Mouse (Mus musculus): ENCODE measurements around the gene 1700001K19Rik. TPM values are rescaled to one million over a fixed set of nuclear protein-coding genes. Genes with fewer than 3 reads are reported as not detected.
A peak's percentile ranks its signal among the peaks of the same experiment; 100 is the strongest.
"Not testable (repeated sequence)": the region's sequence is repeated elsewhere in the genome, so short reads cannot be mapped to it uniquely, and the experiment has no call there.

The 1700001K19Rik gene
- polyA plus RNA-seq, 1 experiment: not detected

DNA sequence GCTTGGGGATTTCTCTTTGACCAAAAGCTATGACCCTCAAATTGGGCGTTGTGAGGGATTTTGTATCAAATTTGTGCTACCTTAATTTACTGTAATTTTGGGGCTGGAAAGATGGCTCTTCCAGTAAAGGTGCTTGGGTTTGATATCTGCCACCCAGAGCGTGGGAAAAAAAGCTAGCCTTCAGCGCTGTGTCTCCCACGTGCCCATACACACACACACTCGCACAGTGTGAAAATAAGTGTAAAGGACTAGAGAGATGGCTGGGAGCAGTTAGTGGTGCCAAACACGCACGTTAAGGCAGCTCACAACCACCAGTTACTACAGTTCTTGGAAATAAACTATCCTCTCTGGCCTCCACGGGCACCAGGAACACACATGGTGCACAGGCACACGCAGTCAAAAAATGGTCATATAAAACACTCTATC, 14.6 kb upstream of the 1700001K19Rik start:
- WGBS: 41% methylated on average over 9 of the region's 9 CpGs
- DNase-seq (ENCODE audit: low read depth, low spot score): no peak

DNA sequence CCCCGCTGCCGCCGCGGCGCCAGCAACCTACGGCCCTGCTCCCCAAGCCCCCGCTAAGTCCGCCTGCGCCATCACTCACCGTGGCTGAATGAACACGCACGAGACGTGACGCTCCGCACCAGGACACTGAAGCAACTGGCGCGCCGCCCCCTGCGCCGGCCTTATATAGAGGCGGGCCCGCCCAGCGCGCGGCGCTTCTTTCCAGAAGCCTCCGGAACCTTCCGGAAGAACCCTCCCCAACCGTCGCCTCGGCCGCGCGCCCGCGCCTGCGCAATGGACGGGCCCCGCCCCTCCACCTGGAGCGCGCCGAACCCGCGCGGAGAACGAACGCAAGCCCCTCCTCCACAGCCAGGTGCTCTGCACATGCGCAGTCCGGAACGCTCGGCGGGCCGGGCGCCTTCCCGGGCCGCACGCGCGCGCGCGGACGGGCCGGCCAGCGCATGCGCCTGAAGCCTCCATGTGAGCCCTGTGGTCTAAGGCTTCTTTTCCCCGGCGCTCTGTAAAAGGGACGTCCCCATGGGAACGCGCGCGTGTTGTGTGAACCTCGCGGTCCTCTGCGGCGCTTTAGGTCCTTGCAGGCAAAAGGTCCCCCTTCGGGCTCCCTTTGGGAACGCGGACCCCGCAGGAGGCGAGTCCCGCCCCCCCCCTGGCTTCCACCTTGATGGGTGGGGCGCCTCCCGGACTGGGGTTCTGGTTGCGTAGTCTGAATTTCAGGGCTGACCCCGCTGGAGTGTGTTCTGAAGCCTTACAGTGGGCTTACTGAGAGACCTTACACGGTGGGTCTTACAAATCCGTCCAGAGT, 14.0 kb upstream of the 1700001K19Rik start:
- WGBS: 1% methylated on average over 89 of the region's 89 CpGs
- DNase-seq (ENCODE audit: low read depth, low spot score): peak; percentile 73

DNA sequence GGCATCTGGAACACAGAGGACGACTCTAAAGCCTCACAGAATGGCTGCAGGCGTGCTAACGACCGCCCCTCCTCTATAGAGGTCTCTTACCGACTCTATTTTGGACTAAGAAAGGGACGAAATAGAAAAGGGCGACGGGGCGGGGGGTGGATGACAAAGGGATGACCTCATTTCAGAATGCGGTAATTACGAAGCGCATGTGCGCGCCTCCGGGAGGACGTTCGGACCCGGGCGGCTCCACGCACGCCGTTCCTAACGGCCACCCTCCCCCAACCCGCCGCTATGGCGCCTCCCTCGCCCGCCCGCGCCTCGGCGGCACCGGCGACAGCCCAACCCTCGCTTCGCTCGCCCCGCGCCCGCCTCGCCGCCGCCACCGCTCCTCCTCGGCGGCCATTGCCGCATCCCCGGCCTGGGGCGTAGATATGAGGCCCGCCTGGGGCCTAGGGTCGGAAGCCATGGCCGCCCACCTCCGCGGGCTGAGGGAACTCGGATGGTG, 13.3 kb upstream of the 1700001K19Rik start:
- DNase-seq (ENCODE audit: low read depth, low spot score): no peak
- WGBS: under 1% methylated on average over 55 of the region's 55 CpGs

DNA sequence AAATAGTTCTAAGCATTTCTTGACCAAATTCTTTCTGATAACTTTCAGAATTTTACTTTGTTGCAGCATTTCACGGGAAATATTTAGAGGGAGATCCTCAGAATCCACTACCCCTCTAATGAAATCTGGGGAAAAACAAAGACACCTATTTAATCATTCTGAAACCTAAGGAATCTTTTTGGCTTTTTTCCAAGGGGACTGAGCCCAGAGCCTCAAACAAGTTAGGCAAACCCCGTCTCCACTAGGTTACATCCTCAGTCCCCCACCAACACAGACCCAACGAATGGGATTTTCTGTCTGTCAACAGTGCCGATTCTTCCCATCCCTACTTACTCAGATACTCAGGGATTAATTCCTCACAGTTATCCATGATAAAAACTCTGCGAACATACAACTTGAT, 11.0 kb upstream of the 1700001K19Rik start:
- WGBS: 66% methylated on average over 5 of the region's 5 CpGs
- not testable (repeated sequence) for DNase-seq (ENCODE audit: low read depth, low spot score)

DNA sequence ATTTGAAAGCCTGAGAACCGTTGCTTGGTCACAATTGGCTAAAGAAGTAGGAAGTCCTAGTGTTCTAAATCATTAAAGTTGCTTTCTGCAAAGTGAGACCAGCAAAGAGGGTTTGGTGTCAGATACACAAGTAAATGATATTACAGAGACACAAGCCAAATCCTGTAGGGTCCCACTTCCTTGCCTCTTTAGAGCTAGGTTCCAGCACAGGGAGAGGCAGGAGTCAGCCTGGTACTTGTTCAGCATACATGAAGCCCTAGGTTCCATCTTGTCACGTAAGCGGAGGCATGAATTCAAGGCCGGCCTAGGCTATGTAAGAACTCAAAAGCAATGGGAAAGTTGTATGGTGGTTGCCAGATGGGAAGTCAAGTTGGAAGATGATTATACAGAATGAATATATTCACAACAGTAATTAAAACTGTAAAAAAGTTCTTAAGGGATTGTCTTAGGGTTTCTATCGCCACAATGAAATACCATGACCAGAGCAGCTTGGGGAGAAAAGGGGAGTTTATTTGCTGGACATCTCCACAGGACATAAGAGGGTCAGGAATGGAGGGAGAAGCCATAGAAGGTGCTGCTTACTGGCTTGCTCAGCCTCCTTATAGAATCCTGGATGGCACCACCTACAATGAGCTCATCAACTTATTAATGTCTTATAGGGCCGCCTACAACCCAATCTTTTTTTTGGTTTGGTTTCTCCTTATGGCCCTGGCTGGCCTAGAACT, 7.7 kb upstream of the 1700001K19Rik start:
- no peak for DNase-seq (ENCODE audit: low read depth, low spot score)
- 85% methylated on average over 6 of the region's 6 CpGs for WGBS

DNA sequence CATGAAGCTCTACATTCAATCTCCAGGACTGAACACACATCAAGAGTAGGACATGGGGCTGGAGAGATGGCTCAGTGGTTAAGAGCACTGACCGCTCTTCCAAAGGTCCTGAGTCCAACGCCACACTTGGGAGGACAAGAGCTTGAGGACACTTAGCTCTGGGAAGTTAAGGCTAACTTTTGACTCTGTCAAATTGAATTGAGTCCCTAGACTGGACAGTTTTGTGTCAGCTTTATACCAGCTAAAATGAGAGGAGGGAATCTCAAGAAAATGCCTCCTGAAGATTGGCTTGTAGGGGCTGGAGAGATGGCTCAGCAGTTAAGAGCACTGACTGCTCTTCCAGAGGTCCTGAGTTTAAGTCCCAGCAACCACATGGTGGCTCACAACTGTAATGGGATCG, 6.5 kb upstream of the 1700001K19Rik start:
- DNase-seq (ENCODE audit: low read depth, low spot score): not testable (repeated sequence)

DNA sequence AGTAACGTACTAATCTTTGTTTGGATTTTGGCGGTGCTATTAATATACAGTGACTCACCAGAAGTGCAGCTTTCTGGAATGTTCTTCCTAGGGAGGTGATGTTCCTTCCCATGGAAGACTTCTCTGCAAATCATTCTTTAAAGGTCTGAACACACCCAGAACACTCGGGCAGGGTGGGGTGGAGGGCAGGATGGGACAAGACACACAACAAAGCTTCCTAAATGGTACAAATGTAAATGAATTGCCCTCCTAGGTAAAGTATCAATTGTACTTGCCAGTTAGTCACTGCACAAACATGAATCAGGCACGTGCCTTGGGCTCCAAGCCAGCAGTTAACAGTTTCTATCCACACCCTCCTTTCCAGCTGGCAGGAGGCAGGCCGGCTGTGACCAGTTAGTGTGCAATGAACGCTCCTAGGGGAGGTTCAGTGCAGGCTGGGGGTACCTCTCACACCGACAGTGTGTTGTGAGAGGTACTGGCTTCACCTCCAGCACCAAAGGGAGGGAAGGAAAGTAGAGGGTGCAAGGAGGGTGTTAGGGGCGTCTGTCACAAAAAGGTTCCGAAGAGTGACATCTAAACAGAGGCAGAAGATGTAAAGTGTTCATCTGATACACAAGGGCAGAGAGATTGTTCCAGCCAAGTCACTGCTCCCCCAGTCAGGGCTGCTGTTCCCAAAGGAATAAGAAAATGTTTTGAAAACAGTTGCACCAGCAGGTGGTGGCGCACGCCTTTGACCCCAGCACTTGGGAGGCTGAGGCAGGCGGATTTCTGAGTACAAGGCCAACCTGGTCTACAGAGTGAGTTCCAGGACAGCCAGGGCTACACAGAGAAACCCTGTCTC, 5.7 kb upstream of the 1700001K19Rik start:
- WGBS: 34% methylated on average over 12 of the region's 12 CpGs
- peak; percentile 91 for DNase-seq (ENCODE audit: low read depth, low spot score)

More for the DNA sequence above, 6.5 kb upstream of the 1700001K19Rik start:
- WGBS: 90% methylated on average over 3 of the region's 3 CpGs

DNA sequence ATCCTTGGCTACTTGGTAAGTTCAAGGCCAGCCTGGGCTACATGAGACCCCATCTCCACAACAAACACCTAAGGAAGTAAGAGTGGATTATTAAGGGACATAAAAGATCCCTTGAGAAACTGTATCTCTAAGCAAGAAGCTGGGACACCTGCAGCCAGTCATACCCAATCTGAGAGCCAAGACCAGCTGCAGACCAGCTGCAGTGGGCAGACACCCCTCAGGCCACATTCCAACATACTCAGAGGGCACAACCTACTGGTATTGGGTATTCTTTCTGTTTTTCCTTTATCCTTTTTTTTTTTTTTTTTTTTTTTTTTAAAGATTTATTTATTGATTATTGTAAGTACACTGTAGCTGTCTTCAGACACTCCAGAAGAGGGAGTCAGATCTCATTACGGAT, 1.2 kb upstream of the 1700001K19Rik start:
- 60% methylated on average over 1 of the region's 1 CpGs for WGBS

DNA sequence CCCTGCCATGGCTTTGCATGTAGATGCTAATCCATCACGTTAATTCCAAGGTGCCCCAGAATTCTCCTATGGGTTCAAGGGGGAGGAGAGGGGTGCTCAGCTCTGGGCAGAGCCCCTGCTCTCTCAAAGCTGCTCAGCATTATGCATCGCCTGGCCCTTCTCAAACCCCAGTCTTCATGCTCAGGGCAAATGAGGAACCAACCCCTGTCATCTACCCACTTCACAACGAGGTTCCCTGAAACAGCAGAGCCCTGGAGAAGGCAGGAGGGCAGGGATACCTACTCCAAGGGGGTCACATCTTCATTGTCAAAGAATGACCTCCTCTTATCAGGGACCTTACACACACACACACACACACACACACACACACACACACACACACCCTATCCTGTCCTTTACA, 541 bp downstream of the 1700001K19Rik start:
- WGBS: 58% methylated on average over 3 of the region's 3 CpGs
- no peak for DNase-seq (ENCODE audit: low read depth, low spot score)

More for the DNA sequence above, 1.2 kb upstream of the 1700001K19Rik start:
- no peak for DNase-seq (ENCODE audit: low read depth, low spot score)

DNA sequence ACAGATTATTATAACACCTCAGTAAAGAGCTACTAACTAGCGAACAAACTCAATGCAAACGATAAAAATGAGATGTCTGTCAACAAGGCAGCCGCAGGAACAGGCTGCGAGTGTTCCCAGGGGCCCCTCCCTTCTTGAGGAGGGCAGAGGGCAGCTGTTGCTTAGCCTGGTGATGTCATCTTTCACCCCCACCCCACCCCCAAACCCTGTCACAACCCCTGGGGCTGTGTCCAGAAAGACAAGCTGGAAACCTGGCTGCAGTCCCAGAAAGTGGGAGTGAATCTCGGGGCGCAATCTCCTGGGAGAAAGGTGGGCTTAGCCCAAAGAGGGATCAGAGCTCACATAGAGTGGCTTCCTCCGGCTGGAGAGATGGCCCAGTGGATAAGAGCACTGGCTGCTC, 1.2 kb downstream of the 1700001K19Rik start:
- DNase-seq (ENCODE audit: low read depth, low spot score): no peak
- 18% methylated on average over 7 of the region's 7 CpGs for WGBS

DNA sequence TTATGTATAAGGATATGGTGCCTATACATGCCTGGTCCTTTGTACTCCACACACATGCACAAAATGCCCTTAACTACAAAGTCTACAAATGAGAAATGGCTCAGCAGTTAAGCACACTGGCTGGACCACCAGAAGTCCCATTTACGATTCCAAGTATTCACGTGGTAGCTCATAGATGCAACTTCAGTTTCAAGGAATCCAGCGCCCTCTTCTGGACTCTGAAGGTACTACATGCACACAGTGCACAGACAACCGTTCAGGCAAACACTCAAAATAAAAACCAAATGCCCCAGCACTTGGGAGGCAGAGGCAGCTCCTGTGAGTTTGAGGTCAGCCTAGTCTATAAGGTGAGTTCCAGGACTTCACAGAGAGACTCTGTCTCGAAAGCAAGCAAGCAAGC, 8.2 kb downstream of the 1700001K19Rik start:
- WGBS: 49% methylated on average over 5 of the region's 5 CpGs
- DNase-seq (ENCODE audit: low read depth, low spot score): no peak

DNA sequence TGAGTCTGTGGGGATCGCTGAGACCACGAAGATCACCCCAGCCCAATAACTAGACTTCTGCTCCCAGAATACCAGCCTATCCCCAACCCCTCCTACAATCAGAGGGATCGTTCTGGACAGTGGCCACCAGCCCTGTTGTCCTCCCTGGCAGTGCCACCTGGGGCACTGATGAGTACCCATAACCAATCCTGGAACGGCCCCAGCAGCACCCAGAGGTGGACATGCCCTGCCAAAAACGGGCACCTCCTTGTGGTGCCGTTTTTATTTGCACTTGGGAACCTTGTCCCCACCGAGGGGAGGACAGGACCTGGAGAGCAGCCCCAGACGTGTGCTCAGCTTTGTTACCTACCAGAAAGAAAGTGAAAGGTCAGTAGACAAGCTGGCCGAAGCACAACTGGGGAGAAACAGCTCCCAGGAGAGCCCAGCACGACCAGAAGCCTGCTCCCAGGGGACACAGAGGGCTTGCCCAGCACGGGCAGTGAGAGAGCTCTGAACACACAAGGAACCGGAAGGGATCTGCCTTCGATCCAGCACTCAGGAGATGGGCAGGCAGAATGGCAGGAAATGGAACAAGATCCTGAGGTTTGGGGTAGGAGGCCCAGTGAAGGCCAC, 14.8 kb downstream of the 1700001K19Rik start:
- 74% methylated on average over 13 of the region's 13 CpGs for WGBS
- no peak for DNase-seq (ENCODE audit: low read depth, low spot score)

DNA sequence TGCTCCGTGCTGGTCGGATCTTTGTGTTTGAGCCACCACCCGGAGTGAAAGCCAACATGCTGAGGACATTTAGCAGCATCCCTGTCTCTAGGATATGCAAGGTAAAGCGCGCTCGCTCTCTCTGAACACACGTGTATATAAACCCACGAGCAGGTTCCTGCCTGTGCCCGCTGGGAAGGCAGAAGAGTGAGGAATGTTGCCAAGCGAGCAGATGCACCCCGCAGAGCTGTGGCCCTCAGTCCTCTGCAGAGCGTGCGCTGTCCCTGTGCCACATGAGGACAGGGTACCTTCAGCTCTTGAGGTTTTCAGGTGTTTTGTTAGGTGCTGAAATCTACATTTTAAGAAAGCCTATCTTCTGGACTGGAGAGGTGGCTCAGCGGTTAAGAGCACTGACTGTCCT, 20.7 kb downstream of the 1700001K19Rik start:
- WGBS: 95% methylated on average over 14 of the region's 14 CpGs
- no peak for DNase-seq (ENCODE audit: low read depth, low spot score)

DNA sequence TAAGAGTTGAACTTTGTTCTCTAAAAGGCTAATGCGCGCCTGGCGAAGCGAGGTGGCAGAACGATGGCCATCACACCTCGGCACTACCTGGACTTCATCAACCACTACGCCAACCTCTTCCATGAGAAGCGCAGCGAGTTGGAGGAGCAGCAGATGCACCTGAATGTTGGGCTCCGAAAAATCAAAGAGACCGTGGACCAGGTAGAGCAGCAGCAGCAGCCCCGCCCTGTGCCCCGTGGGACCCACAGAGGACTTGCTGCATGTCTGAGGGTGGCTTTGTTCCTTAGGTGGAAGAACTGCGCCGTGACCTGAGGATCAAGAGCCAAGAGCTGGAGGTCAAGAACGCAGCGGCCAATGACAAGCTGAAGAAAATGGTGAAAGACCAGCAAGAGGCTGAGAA, 31.0 kb downstream of the 1700001K19Rik start:
- 97% methylated on average over 17 of the region's 17 CpGs for WGBS
- no peak for DNase-seq (ENCODE audit: low read depth, low spot score)

DNA sequence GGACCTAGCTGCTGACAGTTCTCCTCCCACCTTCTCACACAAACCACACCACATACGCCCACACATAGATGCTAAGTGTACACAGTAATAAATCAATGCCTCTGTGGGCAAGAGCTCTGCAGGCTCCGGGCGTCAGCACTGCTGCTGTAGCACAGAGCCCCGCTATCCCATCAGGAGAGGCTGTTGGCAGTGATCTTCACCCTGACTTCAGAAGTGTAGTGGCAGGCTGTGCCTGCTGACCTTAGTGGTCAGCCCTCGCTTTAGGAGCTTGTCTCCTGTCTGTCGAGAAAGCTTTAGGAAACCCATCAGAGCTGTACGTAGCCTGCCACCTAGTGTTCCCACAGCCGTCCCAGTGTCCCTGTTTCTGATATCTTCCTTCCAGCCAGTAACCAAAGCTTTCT, 32.2 kb downstream of the 1700001K19Rik start:
- DNase-seq (ENCODE audit: low read depth, low spot score): no peak
- 75% methylated on average over 8 of the region's 8 CpGs for WGBS

DNA sequence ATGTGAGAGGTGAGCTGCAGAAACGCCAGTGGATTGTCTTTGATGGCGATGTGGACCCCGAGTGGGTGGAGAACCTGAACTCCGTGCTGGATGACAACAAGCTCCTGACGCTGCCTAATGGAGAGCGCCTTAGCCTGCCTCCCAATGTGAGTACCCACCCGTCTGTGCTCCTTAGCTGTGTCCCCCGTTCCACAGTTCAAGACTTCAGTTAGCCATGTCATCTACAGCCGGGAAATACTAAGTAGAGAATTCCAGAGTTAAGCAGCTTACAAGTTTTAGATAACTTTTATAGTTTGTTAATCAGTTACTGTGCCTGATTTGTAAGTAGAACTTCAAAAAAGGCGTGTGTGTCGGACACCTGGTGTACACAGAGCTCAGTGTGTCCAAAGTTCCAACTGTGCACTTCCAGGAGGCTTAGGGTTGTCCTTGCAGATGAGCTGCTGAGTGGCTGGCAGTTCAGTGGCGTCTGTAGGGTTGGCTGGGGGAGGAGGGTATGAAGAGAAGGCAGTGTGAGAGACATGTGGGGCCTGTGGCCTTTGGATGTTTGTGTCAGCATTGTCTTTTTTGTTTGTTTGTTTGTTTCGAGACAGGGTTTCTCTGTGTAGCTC, 44.8 kb downstream of the 1700001K19Rik start:
- DNase-seq (ENCODE audit: low read depth, low spot score): no peak
- 52% methylated on average over 13 of the region's 13 CpGs for WGBS

DNA sequence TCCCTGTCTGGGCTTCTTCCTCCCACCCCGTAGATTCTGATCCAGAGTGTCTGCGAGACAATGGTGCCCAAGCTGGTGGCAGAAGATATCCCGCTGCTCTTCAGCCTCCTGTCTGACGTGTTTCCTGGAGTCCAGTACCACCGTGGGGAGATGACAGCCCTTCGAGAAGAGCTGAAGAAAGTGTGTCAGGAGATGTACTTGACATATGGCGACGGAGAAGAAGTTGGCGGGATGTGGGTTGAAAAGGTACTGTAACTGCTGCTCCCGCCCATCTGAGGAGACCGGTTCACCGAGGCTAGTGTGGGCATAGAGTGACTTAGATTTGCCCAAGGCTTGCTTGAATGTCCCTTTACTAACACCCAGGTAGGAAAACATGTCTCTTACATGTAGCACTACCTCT, 46.1 kb downstream of the 1700001K19Rik start:
- no peak for DNase-seq (ENCODE audit: low read depth, low spot score)
- WGBS: 96% methylated on average over 12 of the region's 12 CpGs

DNA sequence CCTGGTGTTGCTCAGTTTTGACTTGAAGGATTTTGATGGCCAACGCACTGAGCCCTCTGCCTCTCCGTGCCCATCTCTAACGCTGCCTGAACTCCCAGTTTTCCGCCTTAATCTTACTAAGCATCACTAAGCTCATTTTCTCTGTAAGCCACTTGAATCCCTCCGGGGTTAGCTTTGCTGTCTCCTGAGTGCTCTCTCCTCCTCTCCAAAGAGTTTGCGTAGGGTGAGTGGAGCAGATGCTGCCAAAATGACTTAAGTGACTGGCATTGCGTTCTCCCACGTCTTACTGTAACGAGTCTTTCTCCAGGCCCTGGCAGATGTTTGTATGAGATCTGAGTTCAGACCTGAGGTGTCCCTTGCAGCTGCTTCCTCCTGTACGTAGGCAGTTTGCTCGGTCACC, 52.4 kb downstream of the 1700001K19Rik start:
- WGBS: 94% methylated on average over 11 of the region's 11 CpGs
- DNase-seq (ENCODE audit: low read depth, low spot score): no peak
